Comparison of ENCODE assay signal across 46 mouse cellular contexts in the genomic region with DNA sequence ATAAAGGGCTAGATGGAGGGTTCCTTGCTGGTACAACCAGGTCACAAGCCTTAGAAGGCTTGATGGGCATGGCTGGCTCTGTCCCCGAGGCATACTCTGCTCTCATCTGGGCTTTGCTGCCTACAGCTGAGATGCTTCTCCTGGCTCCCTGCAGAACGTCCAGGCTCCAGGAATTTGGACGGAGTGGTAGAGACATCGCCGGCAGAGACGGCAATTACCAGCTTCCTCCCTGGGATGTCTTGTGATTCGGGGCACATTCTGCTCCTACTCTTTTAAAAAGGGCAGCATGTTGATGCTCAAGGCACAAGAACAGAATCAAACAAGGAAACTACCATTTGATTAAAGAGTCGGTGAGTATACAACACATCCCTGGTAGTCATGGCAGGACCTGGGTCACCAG. TPM values are rescaled to one million over a fixed set of nuclear protein-coding genes. Genes with fewer than 3 reads are reported as not detected.
"Had no signal": no experiment of that assay in that cellular context is flagged by ENCODE, and none has a peak within 500 bp of the region (broad histone marks: within the 10 kb centered on the region; RNA-seq: fewer than 3 reads in every experiment).

A gene (plus strand): TSS at position 301 of the 400 bp plus-strand sequence.

- H3K4me3 ChIP-seq: limb, embryonic 12.5 days; limb, embryonic 13.5 days; limb, embryonic 15.5 days; liver, embryonic 12.5 days; liver, embryonic 13.5 days; liver, embryonic 15.5 days; lung, embryonic 15.5 days; megakaryocyte, embryonic 14.5 days; midbrain, embryonic 10.5 days; midbrain, embryonic 12.5 days; midbrain, embryonic 15.5 days; myocyte; neural tube, embryonic 12.5 days; neural tube, embryonic 13.5 days had no signal

- ATAC-seq: liver, embryonic 12.5 days; liver, postnatal 0 days; lung, postnatal 0 days; midbrain, embryonic 15.5 days; midbrain, embryonic 16.5 days had no signal

- H3K4me1 ChIP-seq: limb, embryonic 12.5 days; limb, embryonic 13.5 days; limb, embryonic 15.5 days; liver, embryonic 12.5 days; liver, embryonic 13.5 days; liver, embryonic 15.5 days; lung, embryonic 15.5 days; megakaryocyte, embryonic 14.5 days; midbrain, embryonic 10.5 days; midbrain, embryonic 12.5 days; midbrain, embryonic 15.5 days; neural tube, embryonic 12.5 days; neural tube, embryonic 13.5 days had no signal

- H3K4me2 ChIP-seq: limb, embryonic 12.5 days; limb, embryonic 13.5 days; limb, embryonic 15.5 days; liver, embryonic 11.5 days; liver, embryonic 12.5 days; liver, embryonic 13.5 days; liver, embryonic 15.5 days; lung, embryonic 14.5 days; lung, embryonic 15.5 days; midbrain, embryonic 11.5 days; midbrain, embryonic 12.5 days; midbrain, embryonic 15.5 days; neural tube, embryonic 12.5 days; neural tube, embryonic 13.5 days had no signal

- H3K9me3 ChIP-seq: limb, embryonic 12.5 days; limb, embryonic 13.5 days; limb, embryonic 15.5 days; liver, embryonic 12.5 days; liver, embryonic 13.5 days; liver, embryonic 15.5 days; lung, embryonic 15.5 days; megakaryocyte, embryonic 14.5 days; midbrain, embryonic 10.5 days; midbrain, embryonic 12.5 days; midbrain, embryonic 15.5 days; neural tube, embryonic 12.5 days; neural tube, embryonic 13.5 days had no signal

- H3K9ac ChIP-seq: limb, embryonic 12.5 days; limb, embryonic 13.5 days; limb, embryonic 15.5 days; liver, embryonic 12.5 days; liver, embryonic 13.5 days; liver, embryonic 14.5 days; liver, embryonic 15.5 days; liver, postnatal 0 days; lung, embryonic 14.5 days; lung, embryonic 15.5 days; midbrain, embryonic 12.5 days; midbrain, embryonic 15.5 days; neural tube, embryonic 12.5 days; neural tube, embryonic 13.5 days had no signal

- H3K27ac ChIP-seq: limb, embryonic 12.5 days; limb, embryonic 13.5 days; limb, embryonic 15.5 days; liver, embryonic 12.5 days; liver, embryonic 13.5 days; liver, embryonic 14.5 days; liver, embryonic 15.5 days; lung, embryonic 15.5 days; macrophage; midbrain, embryonic 12.5 days; midbrain, embryonic 15.5 days; neural tube, embryonic 12.5 days; neural tube, embryonic 13.5 days had no signal

- DNase-seq: left cerebral cortex, postnatal 4 days; liver; liver, embryonic 13.5 days; liver, postnatal 0 days; lung, adult 18-20 months; lung, embryonic 14.5 days; lung, postnatal 10 days; lung, postnatal 14 days; lung, postnatal 36 days; lung, postnatal 4 days; midbrain, embryonic 14.5 days had no signal

- H3K36me3 ChIP-seq: limb, embryonic 12.5 days; limb, embryonic 13.5 days; limb, embryonic 15.5 days; liver, embryonic 12.5 days; liver, embryonic 13.5 days; liver, embryonic 15.5 days; lung, embryonic 15.5 days; midbrain, embryonic 10.5 days; midbrain, embryonic 12.5 days; midbrain, embryonic 15.5 days; neural tube, embryonic 12.5 days; neural tube, embryonic 13.5 days had no signal

- H3K27me3 ChIP-seq: limb, embryonic 12.5 days; limb, embryonic 13.5 days; limb, embryonic 15.5 days; liver, embryonic 12.5 days; liver, embryonic 13.5 days; liver, embryonic 15.5 days; lung, embryonic 15.5 days; midbrain, embryonic 12.5 days; midbrain, embryonic 15.5 days; neural tube, embryonic 12.5 days; neural tube, embryonic 13.5 days had no signal

RNA-seq across cellular contexts. Expression of the gene that starts here (rescaled TPM):
- total RNA-seq: left cerebral cortex, adult 8-10 months; left cerebral cortex, postnatal 10 days; left cerebral cortex, postnatal 14 days; left cerebral cortex, postnatal 25 days; left cerebral cortex, postnatal 36 days; megakaryocyte progenitor cell, adult 5-6 weeks; megakaryocyte, adult 5-6 weeks; megakaryocyte-erythroid progenitor cell, adult 5-6 weeks; monocyte, adult 5-6 weeks had no signal
- polyA plus RNA-seq: limb, embryonic 11.5 days; limb, embryonic 12.5 days; limb, embryonic 13.5 days; limb, embryonic 14.5 days; limb, embryonic 15.5 days; liver, adult 2 months; liver, embryonic 11.5 days; liver, embryonic 12.5 days; liver, embryonic 13.5 days; liver, embryonic 14.5 days; liver, embryonic 15.5 days; liver, embryonic 16.5 days; liver, postnatal 0 days; lung, embryonic 14.5 days; lung, embryonic 15.5 days; lung, embryonic 16.5 days; lung, postnatal 0 days; macrophage; midbrain, embryonic 10.5 days; midbrain, embryonic 11.5 days; midbrain, embryonic 12.5 days; midbrain, embryonic 14.5 days; midbrain, embryonic 15.5 days; midbrain, embryonic 16.5 days; midbrain, postnatal 0 days; myocyte; neural tube, embryonic 11.5 days; neural tube, embryonic 12.5 days; neural tube, embryonic 13.5 days had no signal
